In genomic region chr1:126492206-126493071, GRCm38 (mm10) we compare ENCODE assay signal across 7 mouse cellular contexts.
A peak's percentile ranks its signal among the peaks of the same experiment; 100 is the strongest.
DNase-seq lines count a peak whose midpoint lies in the region; ATAC-seq lines count a peak whose summit lies in the region.

No protein-coding gene starts in this region.

- no peaks in the 10 kb centered on the region for H3K36me3 ChIP-seq in embryonic facial prominence, embryonic 13.5 days
- no peaks in the 10 kb centered on the region for H3K36me3 ChIP-seq in hindbrain, embryonic 10.5 days
- no peaks in the 10 kb centered on the region for H3K36me3 ChIP-seq in liver, embryonic 11.5 days (ENCODE audit: control insufficient read depth, insufficient read depth, low read length)
- no peaks in the 10 kb centered on the region for H3K36me3 ChIP-seq in neural tube, embryonic 14.5 days (ENCODE audit: control insufficient read depth, insufficient read depth, low read length)

- peak; percentile 13 for DNase-seq in urinary bladder, postnatal 14 days (ENCODE audit: low spot score)
- no peak for DNase-seq in urinary bladder, postnatal 4 days (ENCODE audit: low spot score in 2 of 2)
- DNase-seq in hindbrain, embryonic 10.5 days (ENCODE audit: low spot score) = peak; percentile 44
- peak; percentile 41 for DNase-seq in liver, embryonic 11.5 days (ENCODE audit: low spot score)

- H3K9me3 ChIP-seq in embryonic facial prominence, embryonic 13.5 days = no peaks in the 10 kb centered on the region
- H3K9me3 ChIP-seq in hindbrain, embryonic 10.5 days = no peaks in the 10 kb centered on the region
- no peaks in the 10 kb centered on the region for H3K9me3 ChIP-seq in liver, embryonic 11.5 days (ENCODE audit: control insufficient read depth, low read length)
- H3K9me3 ChIP-seq in neural tube, embryonic 14.5 days (ENCODE audit: control insufficient read depth, low read length) = no peaks in the 10 kb centered on the region

- no peak overlapping the region for H3K27ac ChIP-seq in embryonic facial prominence, embryonic 13.5 days
- peak overlapping the region; percentile 85 for H3K27ac ChIP-seq in hindbrain, embryonic 10.5 days
- no peak overlapping the region for H3K27ac ChIP-seq in liver, embryonic 11.5 days (ENCODE audit: low read depth, low read length)
- peak overlapping the region; percentile 58; the same call in 1 of the 2 replicates for H3K27ac ChIP-seq in neural tube, embryonic 14.5 days (ENCODE audit: low read depth, low read length)

- peak overlapping the region; percentile 96 for H3K4me2 ChIP-seq in embryonic facial prominence, embryonic 13.5 days
- H3K4me2 ChIP-seq in liver, embryonic 11.5 days = peak overlapping the region; percentile 71
- peak overlapping the region; percentile 72 for H3K4me2 ChIP-seq in neural tube, embryonic 14.5 days (ENCODE audit: low read depth, low read length)

- H3K9ac ChIP-seq in embryonic facial prominence, embryonic 13.5 days = peak overlapping the region; percentile 70
- H3K9ac ChIP-seq in liver, embryonic 11.5 days (ENCODE audit: low read depth, low read length) = no peak overlapping the region
- H3K9ac ChIP-seq in neural tube, embryonic 14.5 days (replicated peaks; ENCODE audit: low read depth, low read length) = peak overlapping the region; percentile 74

- ATAC-seq in embryonic facial prominence, embryonic 13.5 days (ENCODE audit: insufficient number of reproducible peaks, insufficient read depth, low FRiP score, low TSS enrichment, low read depth) = 0 out of 2 replicates have a peak, but pooled peaks have one; percentile 48
- no peak for ATAC-seq in liver, embryonic 11.5 days (replicated peaks; ENCODE audit: low FRiP score)
- ATAC-seq in neural tube, embryonic 14.5 days (ENCODE audit: low read depth) = peak; percentile 91
- ATAC-seq in erythroid progenitor cell, adult 5-6 weeks (replicated peaks; ENCODE audit: low FRiP score, poor library complexity, severe bottlenecking) = no peak

- WGBS in embryonic facial prominence, embryonic 13.5 days = 5% methylated on average over 32 of the region's 35 CpGs
- 6% methylated on average over 35 of the region's 35 CpGs for WGBS in hindbrain, embryonic 10.5 days
- WGBS in liver, embryonic 11.5 days = 7% methylated on average over 35 of the region's 35 CpGs
- 6% methylated on average over 35 of the region's 35 CpGs for WGBS in neural tube, embryonic 14.5 days

- peaks cover 41% of the 10 kb centered on the region for H3K27me3 ChIP-seq in embryonic facial prominence, embryonic 13.5 days
- peaks cover 11% of the 10 kb centered on the region for H3K27me3 ChIP-seq in hindbrain, embryonic 10.5 days (ENCODE audit: insufficient read depth, poor library complexity, severe bottlenecking)
- peaks cover 9% of the 10 kb centered on the region for H3K27me3 ChIP-seq in liver, embryonic 11.5 days (replicated peaks; ENCODE audit: control insufficient read depth, insufficient read depth, low read length)
- H3K27me3 ChIP-seq in neural tube, embryonic 14.5 days (ENCODE audit: control insufficient read depth, insufficient read depth, low read length) = no peaks in the 10 kb centered on the region

- peaks cover 11% of the 10 kb centered on the region for H3K4me1 ChIP-seq in embryonic facial prominence, embryonic 13.5 days
- H3K4me1 ChIP-seq in hindbrain, embryonic 10.5 days (replicated peaks) = peaks cover 36% of the 10 kb centered on the region
- H3K4me1 ChIP-seq in liver, embryonic 11.5 days (replicated peaks; ENCODE audit: control insufficient read depth, insufficient read depth, low read length) = no peaks in the 10 kb centered on the region
- peaks cover 24% of the 10 kb centered on the region for H3K4me1 ChIP-seq in neural tube, embryonic 14.5 days (ENCODE audit: control insufficient read depth, insufficient read depth, low read length)

- peak overlapping the region; percentile 54 for H3K4me3 ChIP-seq in embryonic facial prominence, embryonic 13.5 days
- peak overlapping the region; percentile 61 for H3K4me3 ChIP-seq in hindbrain, embryonic 10.5 days
- H3K4me3 ChIP-seq in liver, embryonic 11.5 days (ENCODE audit: low read depth, low read length) = peak overlapping the region; percentile 44
- peak overlapping the region; percentile 54 for H3K4me3 ChIP-seq in neural tube, embryonic 14.5 days (ENCODE audit: low read depth, low read length)

Comparison
In these comparisons a context has a peak if more than half of its experiments do, and no peak if none do; other contexts are left out.
1. DNase-seq: peak in urinary bladder, postnatal 14 days (single experiment), hindbrain, embryonic 10.5 days (single experiment) and liver, embryonic 11.5 days (single experiment); none in urinary bladder, postnatal 4 days (0 of 2).
2. ATAC-seq: peak in embryonic facial prominence, embryonic 13.5 days (single experiment) and neural tube, embryonic 14.5 days (single experiment); none in liver, embryonic 11.5 days (single experiment) and erythroid progenitor cell, adult 5-6 weeks (single experiment).
3. H3K27ac ChIP-seq: peak in hindbrain, embryonic 10.5 days (single experiment) and neural tube, embryonic 14.5 days (single experiment); none in embryonic facial prominence, embryonic 13.5 days (single experiment) and liver, embryonic 11.5 days (single experiment).
4. Peak in every context shown above with its lines, with median percentiles within 50 percentile points of each other: H3K4me2 ChIP-seq and H3K4me3 ChIP-seq.